Mouse (Mus musculus) mesoderm, embryonic 11.5 days (tissue): ENCODE measurements around the gene Pcnx3.
"Not testable (repeated sequence)": the region's sequence is repeated elsewhere in the genome, so short reads cannot be mapped to it uniquely, and the experiment has no call there.

Experiments used
- DNase-seq: peaks from one replicate; pipeline ENCODE4 v3.0.0-alpha.2; 2012; ENCODE audit warnings: low read depth, low spot score

Pcnx3 gene

GRCm38 (mm10) chr19:5713255-5713654, 24.5 kb upstream of the Pcnx3 start:
- DNase-seq: no peak

GRCm38 (mm10) chr19:5711907-5712460, 23.3 kb upstream of the Pcnx3 start:
- DNase-seq: no peak

DNA sequence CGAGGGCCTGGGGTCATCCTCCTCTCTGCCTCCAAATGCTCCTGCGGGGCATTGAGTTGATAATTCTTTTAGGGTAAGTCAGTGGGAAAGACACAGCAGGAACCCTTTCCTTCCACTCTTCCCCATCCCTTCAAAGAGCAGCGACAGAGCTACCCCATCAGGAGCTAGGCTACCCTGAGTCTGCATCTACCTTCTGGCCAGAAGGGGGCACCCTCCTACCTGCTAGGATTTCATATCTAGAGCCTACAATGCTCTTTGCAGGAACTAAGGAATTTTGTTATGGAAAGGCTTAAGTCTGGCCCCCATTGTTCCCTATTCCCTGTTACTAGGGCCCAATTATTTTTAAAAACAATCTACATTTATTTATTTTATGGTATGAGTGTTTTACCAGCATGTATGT, 22.5 kb upstream of the Pcnx3 start:
- peak; percentile 65 for DNase-seq

- DNase-seq: no peak
These were observed 21.9 kb upstream of the Pcnx3 start for GRCm38 (mm10) chr19:5710581-5710980.

DNA sequence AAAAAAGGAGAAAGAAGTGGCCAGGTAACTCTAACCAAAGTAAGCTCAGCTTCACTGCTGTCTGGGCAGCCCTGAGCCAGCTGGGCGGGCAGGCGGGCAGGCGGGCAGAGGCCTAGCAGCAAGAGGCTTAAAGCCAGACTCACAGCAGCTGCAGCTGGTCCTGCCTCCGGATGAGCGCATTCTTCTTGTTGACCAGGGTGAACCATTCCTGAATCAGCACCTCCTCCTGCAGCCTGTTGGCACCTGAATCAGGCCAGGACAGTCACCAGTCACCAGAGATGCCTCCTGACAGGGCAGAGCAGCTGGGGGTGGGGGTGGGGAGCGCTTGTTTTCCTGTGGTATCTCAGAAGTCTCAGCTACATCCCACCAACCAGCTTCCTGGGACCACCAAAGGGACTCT, 21.4 kb upstream of the Pcnx3 start:
- DNase-seq: no peak

- no peak for DNase-seq
These were observed 16.3 kb upstream of the Pcnx3 start for GRCm38 (mm10) chr19:5704801-5705571.

- DNase-seq: no peak
These were observed 15.6 kb upstream of the Pcnx3 start, which contains the start of gene Kcnk7 for GRCm38 (mm10) chr19:5704163-5704800. Kcnk7 (plus strand) TSS chr19:5704367.

GRCm38 (mm10) chr19:5695849-5696462, 7.2 kb upstream of the Pcnx3 start:
- DNase-seq: peak; percentile 57

GRCm38 (mm10) chr19:5693801-5694200, 5.1 kb upstream of the Pcnx3 start:
- DNase-seq: no peak

DNA sequence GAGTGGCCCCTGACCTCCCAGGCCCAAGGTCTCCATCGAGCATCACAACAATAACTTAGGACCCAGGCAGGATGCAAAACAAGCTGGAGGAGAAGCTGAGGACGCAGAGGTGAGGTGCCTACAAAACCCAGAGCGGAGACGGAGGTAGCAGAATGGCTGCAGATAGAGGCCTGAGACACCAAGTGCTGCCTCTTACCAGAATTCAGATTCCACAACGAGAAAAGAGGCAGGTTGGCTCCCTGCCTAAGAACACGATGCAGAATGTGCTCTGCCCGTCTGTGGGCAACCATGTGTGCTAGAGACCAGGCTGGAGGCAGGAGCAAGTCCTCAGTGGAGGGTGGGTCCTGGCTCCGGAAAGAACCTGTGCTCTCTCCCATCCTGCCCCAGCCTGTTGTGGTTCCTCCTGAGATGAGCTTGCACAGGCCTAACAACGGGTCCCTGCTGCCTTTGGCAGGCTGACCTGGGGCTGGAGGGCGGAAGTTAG, 4.2 kb upstream of the Pcnx3 start:
- no peak for DNase-seq

- no peak for DNase-seq
These were observed 3.6 kb upstream of the Pcnx3 start for GRCm38 (mm10) chr19:5692086-5692912.

- DNase-seq: no peak
These were observed 2.9 kb upstream of the Pcnx3 start for GRCm38 (mm10) chr19:5691601-5692000.

GRCm38 (mm10) chr19:5690343-5690735, 1.6 kb upstream of the Pcnx3 start:
- DNase-seq: no peak

DNA sequence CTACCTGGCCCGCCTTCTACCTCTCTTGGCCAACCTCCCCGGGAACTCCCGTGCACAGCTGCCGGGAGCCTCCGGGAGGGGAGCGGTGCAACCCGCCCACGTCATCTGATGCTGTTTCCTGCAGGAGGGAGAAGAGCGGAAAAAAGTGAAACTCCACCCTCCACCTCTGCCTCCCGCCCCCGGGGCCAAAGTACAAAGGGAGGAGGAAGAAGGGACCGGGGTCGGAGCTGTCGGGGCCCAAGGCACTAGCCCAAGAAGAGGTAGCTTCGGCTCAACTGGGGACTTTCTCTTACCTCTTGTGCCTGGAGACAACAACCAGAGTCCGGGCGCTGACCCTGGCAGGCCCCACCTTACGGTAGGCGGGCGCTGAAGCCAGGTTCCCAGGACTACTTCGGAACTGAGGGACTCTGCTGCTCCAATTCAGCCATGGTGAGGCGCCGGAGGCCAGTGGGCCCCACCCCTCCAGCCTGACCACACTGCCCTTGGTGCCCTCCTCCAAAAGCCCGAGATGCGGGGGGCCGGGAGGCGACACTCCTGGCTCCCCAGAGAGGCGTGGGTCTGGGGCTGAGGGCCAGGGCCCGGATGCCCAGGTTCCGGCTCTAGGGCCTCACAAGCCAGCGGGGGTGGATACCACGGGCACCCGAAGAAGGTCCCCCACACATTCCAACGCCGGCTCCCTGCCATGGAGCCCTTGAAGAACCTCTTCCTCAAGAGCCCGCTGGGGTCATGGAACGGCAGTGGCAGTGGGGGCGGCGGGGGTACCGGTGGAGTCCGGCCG, 1.0 kb upstream of the Pcnx3 start:
- DNase-seq: peak; percentile 81

DNA sequence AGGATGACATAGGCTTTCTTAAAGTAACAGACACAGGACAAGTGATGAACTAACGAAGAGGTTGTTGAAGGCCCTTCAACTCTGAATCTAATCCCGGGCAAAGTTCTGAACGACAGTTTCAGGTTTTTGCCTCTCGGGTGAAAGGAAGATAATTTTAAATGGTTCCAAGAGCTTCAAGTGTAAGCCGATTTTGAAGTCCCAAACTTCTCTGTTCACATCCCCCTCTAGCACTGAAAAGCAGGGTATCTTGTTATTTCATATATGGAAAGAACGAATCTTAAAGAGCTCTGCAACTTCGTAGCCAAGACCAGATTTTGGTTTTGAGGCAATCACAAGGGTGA, 350 bp upstream of the Pcnx3 start:
- DNase-seq: no peak

DNA sequence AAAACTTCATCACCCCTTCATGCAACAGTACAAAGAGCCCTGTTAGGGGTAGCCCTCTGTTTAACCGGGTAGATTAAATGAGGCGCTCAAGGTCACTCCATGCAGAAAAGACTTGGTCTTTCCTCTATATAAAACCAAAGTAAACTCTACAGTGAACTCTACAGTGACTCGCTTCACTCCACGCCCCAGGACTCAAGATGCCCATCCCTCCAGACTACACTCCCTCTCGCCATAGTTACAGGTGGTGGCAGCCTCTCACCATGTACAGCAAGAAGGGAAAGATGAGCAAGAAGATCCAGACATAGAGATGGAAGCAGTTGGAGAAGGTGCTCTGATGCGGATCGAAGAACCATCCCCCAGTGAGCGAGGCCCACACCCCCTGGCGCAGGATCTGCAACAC, 970 bp downstream of the Pcnx3 start:
- DNase-seq: no peak

- not testable (repeated sequence) for DNase-seq
These were observed 1.8 kb downstream of the Pcnx3 start for GRCm38 (mm10) chr19:5686954-5687353.

DNA sequence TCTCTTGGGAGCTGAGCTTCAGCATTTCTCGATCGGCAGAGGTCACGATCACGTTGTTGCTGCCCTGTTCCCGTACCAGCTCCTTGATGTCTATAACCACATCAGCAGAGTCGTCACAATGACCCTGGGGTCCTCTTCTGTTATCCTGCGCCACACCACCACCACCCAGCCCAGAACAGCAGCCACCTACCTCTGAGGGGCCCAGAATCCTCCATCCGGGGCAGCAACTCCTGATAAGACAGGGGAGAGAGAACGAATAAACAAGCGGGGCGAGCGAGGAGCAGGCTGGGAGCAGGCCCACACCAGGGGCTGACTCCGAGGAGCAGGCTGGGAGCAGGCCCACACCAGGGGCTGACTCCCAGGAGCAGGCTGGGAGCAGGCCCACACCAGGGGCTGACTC, 2.3 kb downstream of the Pcnx3 start:
- no peak for DNase-seq

DNA sequence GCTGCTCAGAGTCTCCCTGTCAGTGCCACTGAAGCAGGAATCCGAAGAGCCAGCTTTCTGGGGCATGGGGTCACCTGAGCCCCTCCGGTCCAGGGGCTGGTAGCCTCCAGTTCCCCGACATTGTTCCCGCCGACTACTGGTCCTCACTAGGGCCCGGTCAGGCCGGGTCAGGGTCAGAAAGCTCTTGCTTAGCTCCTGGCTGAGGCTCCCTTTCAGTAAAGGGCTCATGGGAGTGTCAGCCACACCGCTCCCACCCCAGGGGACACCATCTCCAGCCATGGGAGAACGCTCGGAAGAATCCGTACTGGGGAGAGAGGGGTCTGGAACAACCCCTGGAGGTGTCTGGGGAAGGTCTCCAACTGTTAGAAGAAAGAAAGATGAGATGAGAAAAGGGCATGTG, 2.8 kb downstream of the Pcnx3 start:
- no peak for DNase-seq

DNA sequence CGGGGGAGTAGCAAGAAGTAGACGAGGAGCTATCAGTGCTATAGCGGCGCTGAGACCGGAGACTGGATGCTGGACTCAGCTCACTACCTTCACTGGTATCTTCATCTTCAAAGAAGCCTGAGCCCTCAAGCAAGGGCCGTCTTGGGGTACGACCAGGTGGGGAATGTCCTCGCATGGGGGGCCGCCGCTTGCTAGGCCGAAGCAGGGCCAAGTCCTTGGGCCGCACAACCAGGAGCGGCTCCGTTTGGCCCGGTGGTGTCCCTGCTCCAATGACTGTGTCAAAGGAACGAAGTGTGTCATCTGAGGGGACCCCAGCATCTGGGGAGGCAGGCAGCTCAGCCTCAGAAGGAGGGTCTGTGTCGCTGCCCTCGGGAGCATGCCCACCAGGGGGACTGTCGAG, 3.3 kb downstream of the Pcnx3 start:
- DNase-seq: no peak

- no peak for DNase-seq
These were observed 3.7 kb downstream of the Pcnx3 start for GRCm38 (mm10) chr19:5684985-5685384.
